Mouse (Mus musculus) testis, adult 10 weeks (tissue): ENCODE results near the gene Prrc2c. TPM values are rescaled to one million over a fixed set of nuclear protein-coding genes. Genes with fewer than 3 reads are reported as not detected.

Experiments
- polyA plus RNA-seq: library from polyadenylated mRNA; stranded (reverse); fragments of 350-450 nt; fragmentation: Illumina TruSeq; extraction: RNeasy Lipid Tissue Mini Kit (QIAGEN cat#74804); gene quantifications from one replicate; pipeline ENCODE4 v1.2.3, GENCODE M21; 2014; ENCODE audit warnings: low read depth, low replicate concordance

Gene Prrc2c
- polyA plus RNA-seq, result 42.0 TPM

DNA sequence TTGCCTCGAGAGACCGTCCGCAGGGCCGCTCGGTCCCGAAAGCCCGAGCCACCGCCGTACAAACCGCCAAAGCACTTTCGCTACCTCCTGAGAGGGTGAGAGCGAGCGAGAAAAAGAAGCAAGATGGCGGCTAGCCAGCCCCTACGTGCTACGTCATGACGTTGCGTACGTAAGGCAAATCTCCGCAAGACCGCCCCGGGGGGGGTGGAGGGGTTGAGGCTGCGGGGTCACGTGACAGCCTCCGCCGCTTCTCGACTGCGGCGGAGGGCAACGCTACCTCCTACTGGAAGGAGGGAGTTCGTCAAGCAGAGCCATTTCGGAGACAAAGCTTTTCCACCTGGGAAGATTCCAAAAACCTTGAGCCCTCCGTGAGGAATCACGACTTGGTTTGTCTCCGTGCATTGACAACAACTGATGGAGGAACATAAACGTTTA lies at the start of gene Prrc2c:
TSS of gene Prrc2c (minus strand) at position 156 of the 435 bp plus-strand sequence.

GRCm38 (mm10) chr1:162658119-162658518 lies 82.2 kb downstream of the Prrc2c start, which contains the start of gene Myocos:
Gene Myocos, minus strand, starts transcription at chr1:162658219.

DNA sequence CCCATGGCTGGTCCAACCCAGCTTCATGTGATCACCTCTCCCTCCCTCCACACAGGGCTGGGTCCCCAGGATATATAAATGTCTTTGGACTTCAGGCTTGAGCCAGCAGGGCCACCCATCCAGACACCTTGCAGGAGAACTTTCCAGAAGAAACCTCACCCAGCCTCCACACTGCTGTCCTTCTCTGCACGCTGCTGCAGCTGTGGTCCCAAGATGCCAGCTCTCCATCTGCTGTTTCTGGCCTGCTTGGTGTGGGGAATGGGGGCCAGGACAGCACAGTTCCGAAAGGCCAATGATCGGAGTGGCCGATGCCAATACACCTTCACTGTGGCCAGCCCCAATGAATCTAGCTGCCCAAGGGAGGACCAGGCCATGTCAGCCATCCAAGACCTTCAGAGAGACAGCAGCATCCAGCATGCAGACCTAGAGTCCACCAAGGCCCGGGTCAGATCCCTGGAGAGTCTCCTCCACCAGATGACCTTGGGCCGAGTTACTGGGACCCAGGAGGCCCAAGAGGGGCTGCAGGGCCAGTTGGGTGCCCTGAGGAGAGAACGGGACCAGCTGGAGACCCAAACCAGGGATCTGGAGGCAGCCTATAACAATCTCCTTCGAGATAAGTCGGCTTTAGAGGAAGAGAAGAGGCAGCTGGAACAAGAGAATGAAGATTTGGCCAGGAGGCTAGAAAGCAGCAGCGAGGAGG lies 101.2 kb downstream of the Prrc2c start, which contains the start of gene Myoc:
TSS of gene Myoc (plus strand) at position 105 of the 700 bp plus-strand sequence.

Other genes starting within 250 kb of the Prrc2c start
- gene Mettl13, start 192.0 kb downstream of the Prrc2c start, polyA plus RNA-seq, result 1.8 TPM
- gene Vamp4, start 170.0 kb downstream of the Prrc2c start, polyA plus RNA-seq, result 150 TPM
- 0.20 TPM for gene Myoc, start 101.4 kb downstream of the Prrc2c start, polyA plus RNA-seq
- gene Myocos, start 82.3 kb downstream of the Prrc2c start, polyA plus RNA-seq, result 1.2 TPM
- 0.70 TPM for gene Fmo4, start 73.4 kb upstream of the Prrc2c start, polyA plus RNA-seq
- 4.8 TPM for gene Fmo1, start 126.1 kb upstream of the Prrc2c start, polyA plus RNA-seq
- 8.4 TPM for gene Fmo2, start 158.2 kb upstream of the Prrc2c start, polyA plus RNA-seq
- gene Fmo6, start 197.0 kb upstream of the Prrc2c start, polyA plus RNA-seq, result not detected
- 0.52 TPM for gene Fmo3, start 244.0 kb upstream of the Prrc2c start, polyA plus RNA-seq